8 mouse cellular contexts compared by ENCODE assay signal in the genomic region with DNA sequence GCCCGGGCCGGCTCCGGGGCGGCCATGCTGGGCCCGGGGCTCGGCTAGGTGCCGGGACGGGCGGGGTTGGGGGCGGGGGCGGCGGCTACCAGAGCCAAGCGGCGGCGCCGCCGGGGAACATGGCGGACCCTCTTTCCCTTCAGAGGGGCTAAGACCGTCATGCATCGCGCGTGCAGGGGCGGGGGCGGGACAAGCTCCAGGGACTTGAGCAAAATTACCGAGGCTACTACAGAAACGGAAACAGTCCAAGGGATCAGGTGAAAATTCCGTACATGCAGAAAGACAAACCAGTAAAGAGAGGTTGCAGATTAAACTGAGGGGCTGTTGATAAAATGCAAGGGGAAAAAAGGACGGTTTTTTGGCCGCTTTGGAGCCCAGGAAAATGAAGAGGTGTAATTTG. TPM values are rescaled to one million over a fixed set of nuclear protein-coding genes. Genes with fewer than 3 reads are reported as not detected.
A peak's percentile ranks its signal among the peaks of the same experiment; 100 is the strongest.
DNase-seq lines count a peak whose midpoint lies in the region; ATAC-seq and TF ChIP-seq lines count a peak whose summit lies in the region.

Gene Ppp3cb (minus strand): TSS at position 159 of the 400 bp plus-strand sequence.

- no peaks in the 10 kb centered on the region for H3K27me3 ChIP-seq in heart, embryonic 12.5 days (replicated peaks)
- H3K27me3 ChIP-seq in liver, embryonic 13.5 days: no peaks in the 10 kb centered on the region
- no peaks in the 10 kb centered on the region for H3K27me3 ChIP-seq in stomach, postnatal 0 days (ENCODE audit: control insufficient read depth, insufficient read depth, low read length)

- no peaks in the 10 kb centered on the region for H3K9me3 ChIP-seq in heart, embryonic 12.5 days (replicated peaks)
- no peaks in the 10 kb centered on the region for H3K9me3 ChIP-seq in liver, embryonic 13.5 days (replicated peaks)
- no peaks in the 10 kb centered on the region for H3K9me3 ChIP-seq in stomach, postnatal 0 days (ENCODE audit: control insufficient read depth, low read length)

- H3K4me1 ChIP-seq in heart, embryonic 12.5 days (replicated peaks): peaks cover 11% of the 10 kb centered on the region
- H3K4me1 ChIP-seq in liver, embryonic 13.5 days (replicated peaks): peaks cover 41% of the 10 kb centered on the region
- no peaks in the 10 kb centered on the region; the same call in 1 of the 2 replicates for H3K4me1 ChIP-seq in stomach, postnatal 0 days (replicated peaks; ENCODE audit: control insufficient read depth, insufficient read depth)

- ATAC-seq in erythroblast, adult 5-6 weeks (replicated peaks; ENCODE audit: low FRiP score, poor library complexity, severe bottlenecking): peak; percentile 69
- peak; percentile 91 for ATAC-seq in heart, embryonic 12.5 days (ENCODE audit: insufficient number of reproducible peaks, low FRiP score)
- peak; percentile 70 for ATAC-seq in liver, embryonic 13.5 days (ENCODE audit: low read depth)
- ATAC-seq in stomach, postnatal 0 days (ENCODE audit: low FRiP score, low TSS enrichment): peak; percentile 86

- peaks cover 25% of the 10 kb centered on the region for H3K36me3 ChIP-seq in heart, embryonic 12.5 days
- peaks cover 12% of the 10 kb centered on the region for H3K36me3 ChIP-seq in liver, embryonic 13.5 days
- peaks cover 4% of the 10 kb centered on the region; the same call in 1 of the 2 replicates for H3K36me3 ChIP-seq in stomach, postnatal 0 days (ENCODE audit: control insufficient read depth, insufficient read depth, low read length)

- H3K9ac ChIP-seq in heart, embryonic 12.5 days: peak within 1 kb of the TSS; percentile 99
- H3K9ac ChIP-seq in liver, embryonic 13.5 days: peak within 1 kb of the TSS; percentile 93
- H3K9ac ChIP-seq in stomach, postnatal 0 days (ENCODE audit: low read length): peak within 1 kb of the TSS; percentile 92

- 0% methylated on average over 24 of the region's 29 CpGs for WGBS in heart, embryonic 12.5 days
- WGBS in liver, embryonic 13.5 days (ENCODE audit: insufficient replicate concordance): under 1% methylated on average over 27 of the region's 29 CpGs
- WGBS in stomach, postnatal 0 days: 0% methylated on average over 24 of the region's 29 CpGs

- peak within 1 kb of the TSS; percentile 100 for H3K27ac ChIP-seq in heart, embryonic 12.5 days (ENCODE audit: poor library complexity, severe bottlenecking)
- H3K27ac ChIP-seq in liver, embryonic 13.5 days: peak within 1 kb of the TSS; percentile 98
- H3K27ac ChIP-seq in stomach, postnatal 0 days (replicated peaks): peak within 1 kb of the TSS; percentile 99

- peak within 1 kb of the TSS; percentile 99 for H3K4me3 ChIP-seq in heart, embryonic 12.5 days
- H3K4me3 ChIP-seq in liver, embryonic 13.5 days (replicated peaks): peak within 1 kb of the TSS; percentile 78
- H3K4me3 ChIP-seq in stomach, postnatal 0 days (ENCODE audit: low read depth, low read length): peak within 1 kb of the TSS; percentile 80

- peak within 1 kb of the TSS; percentile 66 for H3K4me2 ChIP-seq in heart, embryonic 12.5 days
- peak within 1 kb of the TSS; percentile 70 for H3K4me2 ChIP-seq in liver, embryonic 13.5 days
- H3K4me2 ChIP-seq in stomach, postnatal 0 days (replicated peaks; ENCODE audit: low read depth): peak within 1 kb of the TSS; percentile 59

- no peak for TF ChIP-seq CTCF in stomach, postnatal 0 days (IDR thresholded peaks at IDR 0.05; ENCODE audit: low read depth)

- TF ChIP-seq EP300 in stomach, postnatal 0 days (optimal IDR thresholded peaks at IDR 0.05): no peak

- peak; percentile 95 for DNase-seq in CD4-positive, CD25-positive, alpha-beta regulatory T cell, adult 2 months (ENCODE audit: low read depth, low spot score)
- DNase-seq in brain, adult 2 months (ENCODE audit: low read depth, low spot score): peak; percentile 98
- peak; percentile 91 for DNase-seq in kidney, postnatal 14 days
- DNase-seq in liver, embryonic 13.5 days: peak; percentile 72
- peak; percentile 91 for DNase-seq in neural tube, embryonic 10.5 days (ENCODE audit: extremely low spot score, low spot score)
- peak; percentile 94 for DNase-seq in stomach, postnatal 0 days (ENCODE audit: low spot score)

RNA-seq across cellular contexts. Expression of gene Ppp3cb, which starts in this region (rescaled TPM):
- total RNA-seq in erythroblast, adult 5-6 weeks (2015; ENCODE audit: low replicate concordance): 114 and 134 TPM in 2 replicates
- total RNA-seq in erythroblast, adult 5-6 weeks (2017; ENCODE audit: low replicate concordance): 72.4 and 84.6 TPM in 2 replicates
- polyA plus RNA-seq in heart, embryonic 12.5 days (2016; fragmentation: Nextera tagmentation; extraction: Ambion mirVana): 43.0 and 43.5 TPM in 2 replicates
- 21.3 and 24.5 TPM in 2 replicates for polyA plus RNA-seq in liver, embryonic 13.5 days (2015; fragmentation: Nextera tagmentation; extraction: Ambion mirVana)
- polyA plus RNA-seq in stomach, postnatal 0 days (2015; fragmentation: Nextera tagmentation; extraction: Ambion mirVana): 21.2 and 22.7 TPM in 2 replicates

Comparison
In these comparisons a context has a peak if more than half of its experiments do, and no peak if none do; other contexts are left out.
1. Peak in every context shown above with its lines: DNase-seq, ATAC-seq, H3K4me3 ChIP-seq and H3K27ac ChIP-seq.